Mouse (Mus musculus): ENCODE data around the gene R3hdm2.

The R3hdm2 gene

GRCm38 (mm10) chr10:127380251-127380691 is at the start of gene R3hdm2:
R3hdm2 (plus strand) TSS chr10:127380327.
- DNase-seq (ENCODE audit: low read depth, low spot score): peak; percentile 94

DNA sequence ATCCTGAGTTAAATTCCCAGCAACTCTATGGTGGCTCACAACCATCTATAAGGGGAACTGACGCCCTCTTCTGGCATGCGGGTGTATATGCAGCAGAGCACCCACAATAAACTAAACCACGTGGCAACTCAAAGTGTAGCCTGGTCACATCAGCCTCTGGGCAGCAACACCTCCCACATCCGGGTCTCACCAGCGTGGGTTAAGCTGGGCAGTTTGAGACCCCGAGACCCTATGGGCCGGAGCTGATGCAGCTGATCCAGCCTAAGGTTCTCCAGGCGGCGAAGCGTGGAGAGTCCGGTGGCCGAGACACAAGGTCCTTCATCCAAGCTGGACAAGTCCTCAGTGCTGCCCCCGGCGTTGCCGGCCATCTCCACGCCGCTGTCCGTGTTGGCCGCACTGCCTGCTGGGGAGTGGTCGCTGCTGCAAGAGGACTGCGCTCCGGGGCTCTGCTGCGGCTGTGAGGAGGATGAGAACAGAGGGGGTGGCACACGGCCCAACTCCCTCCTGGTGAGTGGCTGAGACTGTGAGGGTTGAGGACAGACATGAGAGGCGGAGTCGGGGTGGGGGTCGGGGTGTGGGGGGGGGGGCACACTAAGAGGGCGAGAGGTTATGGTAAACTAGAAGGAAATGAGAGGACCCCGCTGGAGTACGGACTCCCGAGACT is 47.8 kb upstream of the R3hdm2 start:
- DNase-seq (ENCODE audit: low read depth, low spot score): no peak

DNA sequence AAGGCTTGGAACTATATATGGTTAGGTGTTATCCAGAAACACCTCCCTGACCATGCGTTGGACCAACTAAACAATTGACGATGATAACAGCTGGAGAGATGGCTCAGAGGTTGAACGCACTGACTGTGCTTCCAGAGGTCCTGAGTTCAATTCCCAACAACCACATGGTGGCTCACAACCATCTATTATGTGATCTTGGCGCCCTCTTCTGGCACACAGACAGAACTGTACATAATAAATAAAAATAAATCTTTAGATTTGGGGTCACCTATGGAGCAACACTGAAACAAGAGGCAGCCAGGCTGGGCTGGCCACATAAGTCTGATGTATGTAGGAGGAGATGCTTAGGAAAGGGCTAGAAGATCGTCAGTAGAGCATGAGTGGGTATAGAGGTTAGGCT is 47.0 kb upstream of the R3hdm2 start:
- no peak for DNase-seq (ENCODE audit: low read depth, low spot score)

DNA sequence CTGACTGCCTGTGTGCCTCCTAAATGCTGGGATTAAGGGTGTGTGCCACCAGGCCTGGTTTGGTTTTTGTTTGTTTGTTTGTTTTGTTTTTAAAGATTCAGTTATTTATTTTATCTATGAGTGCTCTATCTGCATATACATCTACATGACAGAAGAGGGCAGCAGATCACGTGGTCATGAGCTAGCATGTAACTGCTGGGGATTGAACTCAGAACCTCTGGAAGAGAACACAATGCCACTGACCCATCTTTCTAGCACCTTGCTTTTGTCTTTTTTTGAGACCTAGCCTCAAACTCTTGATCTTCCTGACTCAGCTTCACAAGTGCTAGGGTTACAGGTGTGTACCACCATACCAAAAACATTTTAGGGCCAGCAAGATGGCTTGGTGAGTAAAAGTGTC is 44.9 kb upstream of the R3hdm2 start:
- no peak for DNase-seq (ENCODE audit: low read depth, low spot score)

GRCm38 (mm10) chr10:127336952-127337351 is 43.2 kb upstream of the R3hdm2 start:
- DNase-seq (ENCODE audit: low read depth, low spot score): no peak

GRCm38 (mm10) chr10:127337536-127338099 is 42.5 kb upstream of the R3hdm2 start:
- no peak for DNase-seq (ENCODE audit: low read depth, low spot score)

DNA sequence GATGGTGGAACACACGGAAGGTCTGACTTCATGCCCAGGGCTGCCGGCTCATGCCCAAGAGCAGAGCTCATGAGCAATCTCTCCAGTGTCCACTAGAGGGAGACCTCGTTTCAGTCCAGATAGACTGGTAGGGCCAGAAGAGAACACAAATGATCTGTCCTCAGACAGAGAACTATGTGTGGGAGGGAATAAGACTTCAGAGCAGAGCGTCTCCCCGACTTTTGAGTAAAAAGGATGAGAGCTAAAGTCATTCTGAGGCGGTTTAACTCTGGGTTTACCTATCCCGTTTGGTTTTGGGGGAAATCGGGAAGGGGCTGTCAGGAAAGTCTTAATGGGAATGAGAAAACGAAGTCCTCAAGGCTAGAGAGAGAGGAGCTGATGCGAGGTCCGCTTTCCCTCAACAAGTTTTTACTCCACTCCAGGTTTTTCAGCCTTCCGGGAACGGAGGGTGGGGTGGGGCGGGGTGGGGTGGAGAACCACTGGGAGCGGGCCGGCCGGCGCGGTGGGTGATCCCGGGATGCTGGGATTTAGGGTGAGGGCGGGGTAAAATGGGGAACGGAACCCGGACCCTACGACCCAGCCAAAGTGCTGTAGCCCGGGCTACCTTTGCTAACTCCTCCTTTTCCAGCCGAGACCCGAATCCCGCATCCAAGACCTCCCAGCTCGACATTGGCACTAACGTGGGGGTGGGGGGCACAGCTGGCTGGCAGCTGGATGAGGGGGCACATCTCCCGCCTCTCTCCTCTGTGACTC is 41.0 kb upstream of the R3hdm2 start:
- peak; percentile 83 for DNase-seq (ENCODE audit: low read depth, low spot score)

DNA sequence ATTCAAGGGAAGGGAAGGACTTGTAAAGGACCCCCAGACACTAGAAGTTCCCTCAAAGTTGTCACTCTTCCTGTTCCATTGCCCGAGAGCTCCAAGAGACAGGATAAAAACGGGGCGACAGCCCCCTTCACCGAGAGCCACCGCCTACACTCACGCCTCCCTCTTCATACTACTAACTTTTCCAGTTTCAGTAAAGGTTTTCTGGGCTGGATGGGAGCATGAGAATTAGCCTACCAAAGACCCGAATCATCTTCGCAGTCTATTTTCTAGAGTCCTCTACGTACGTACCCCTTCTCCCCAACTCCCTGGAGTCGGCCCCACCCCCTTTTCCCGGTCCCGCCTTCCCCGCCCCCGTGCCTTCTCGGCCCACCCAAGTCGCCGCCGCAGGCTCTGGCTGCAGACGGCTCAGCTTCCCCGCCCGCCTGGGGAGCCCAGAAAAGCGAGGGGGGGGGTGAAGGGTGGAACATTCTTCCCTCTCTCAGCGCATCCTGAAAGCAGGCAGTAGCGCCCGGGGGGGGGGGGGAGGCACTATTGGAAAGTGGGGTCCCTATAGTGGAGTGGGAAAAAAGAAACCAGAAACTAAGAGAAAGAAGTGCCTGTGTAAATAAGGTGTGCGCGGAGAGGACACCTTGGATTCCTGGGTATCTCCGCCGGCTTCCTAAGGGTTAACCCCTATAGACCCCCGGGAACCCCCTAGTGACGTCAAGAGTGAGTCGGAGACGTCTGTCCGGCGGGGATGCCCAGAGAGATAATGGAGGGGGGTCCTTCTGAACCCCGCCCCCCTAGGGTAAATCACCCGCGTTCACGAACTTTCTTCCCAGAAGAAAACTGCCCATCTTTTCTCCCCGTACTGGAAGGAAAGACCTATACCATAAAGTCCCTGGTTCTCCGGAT is 40.2 kb upstream of the R3hdm2 start:
- DNase-seq (ENCODE audit: low read depth, low spot score): no peak

DNA sequence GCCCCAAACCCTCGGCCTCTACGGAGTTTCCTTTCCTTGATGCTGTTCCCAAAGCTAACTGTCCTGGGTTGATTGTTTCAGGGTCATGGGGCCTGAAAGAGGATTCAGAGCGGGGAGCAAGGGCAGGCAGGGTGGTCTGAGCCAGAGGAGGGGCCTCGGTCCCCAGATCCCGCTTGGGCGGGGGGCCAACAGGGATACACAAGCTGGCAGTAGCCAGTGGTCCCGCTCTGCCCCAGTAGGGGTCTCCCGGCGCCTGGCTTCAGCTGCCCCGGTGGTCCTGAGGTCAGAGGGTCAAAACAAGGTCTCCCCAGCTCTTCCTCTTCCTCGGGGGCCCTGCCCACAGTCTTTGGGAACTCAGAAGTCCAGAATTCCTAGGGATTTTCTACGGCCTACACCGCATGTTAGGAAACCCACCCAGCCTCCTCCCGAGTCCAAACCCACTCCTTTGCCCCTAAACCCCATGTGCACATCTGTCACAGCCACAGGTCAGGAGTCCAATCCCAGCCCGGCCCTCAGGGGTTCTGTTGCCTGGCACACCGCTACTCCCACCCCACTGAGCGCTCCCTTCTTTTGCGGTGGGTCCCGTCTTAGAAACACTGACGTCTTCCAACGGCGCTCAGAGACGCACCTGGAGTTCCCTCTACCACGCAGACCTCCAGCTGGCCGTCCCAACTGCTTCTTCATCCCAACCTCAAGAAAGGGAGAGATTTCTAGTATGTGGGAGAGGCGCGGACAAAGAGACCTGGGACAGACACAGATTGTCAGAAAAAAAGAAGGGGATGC is 39.4 kb upstream of the R3hdm2 start:
- no peak for DNase-seq (ENCODE audit: low read depth, low spot score)

- DNase-seq (ENCODE audit: low read depth, low spot score): no peak
These were observed 38.8 kb upstream of the R3hdm2 start for GRCm38 (mm10) chr10:127341360-127341690.

DNA sequence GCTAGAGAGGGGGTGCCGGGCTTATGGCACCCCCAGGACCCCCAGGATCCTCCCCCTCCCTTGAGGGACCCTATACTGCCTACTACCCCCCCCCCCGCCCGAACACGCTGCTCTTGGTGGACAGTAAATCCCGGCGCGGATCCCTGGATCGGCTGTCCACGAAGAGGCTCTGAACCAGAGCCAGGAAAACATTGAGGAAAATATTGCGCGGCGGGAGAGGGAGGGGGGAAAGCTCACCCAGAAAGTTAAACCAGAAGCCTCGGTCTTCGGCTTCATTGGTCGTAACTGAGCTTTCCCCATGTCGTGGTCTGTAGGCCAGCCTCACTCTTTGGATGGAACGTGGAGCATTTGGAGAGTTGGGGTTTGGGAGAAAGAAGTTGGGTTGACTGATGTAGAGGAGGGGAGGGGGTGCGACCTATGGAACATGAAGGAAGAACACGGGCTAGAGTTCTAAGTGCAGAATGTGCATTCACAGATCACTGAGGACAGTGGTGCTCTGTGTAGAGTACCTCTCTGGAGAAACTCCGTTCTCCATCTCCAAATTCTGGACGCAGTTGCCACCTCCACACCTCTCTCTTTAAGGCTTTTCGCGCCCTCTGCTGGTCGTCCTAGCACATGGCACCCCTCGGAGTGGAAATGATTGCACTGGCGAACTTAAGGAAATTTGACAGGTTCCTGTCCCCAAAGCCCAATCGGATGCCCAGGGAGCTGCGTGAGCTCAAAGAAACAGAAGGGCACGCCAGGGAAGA is 38.1 kb upstream of the R3hdm2 start, which contains the start of gene Gli1:
Gene Gli1 (minus strand): TSS at position 84 of the 749 bp plus-strand sequence.
- DNase-seq (ENCODE audit: low read depth, low spot score): peak; percentile 83

DNA sequence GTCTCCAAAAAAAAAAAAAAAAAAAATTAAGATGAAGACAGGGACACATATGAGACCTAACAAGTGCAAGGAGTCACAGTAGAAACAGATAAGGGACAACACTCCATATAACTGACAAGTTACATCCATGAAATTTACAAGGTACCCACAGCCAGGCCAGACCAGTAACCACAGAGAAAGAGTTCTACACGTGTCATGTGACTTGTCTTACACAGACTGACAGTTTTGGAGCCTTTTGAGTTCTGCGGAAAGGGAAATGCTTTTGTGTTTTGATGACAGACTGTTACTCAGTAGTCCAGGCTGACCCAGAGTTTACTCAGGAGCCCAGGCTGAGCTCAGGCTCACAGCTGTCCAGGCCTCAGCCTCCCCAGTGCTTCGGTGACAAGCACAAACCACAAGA is 37.1 kb upstream of the R3hdm2 start:
- no peak for DNase-seq (ENCODE audit: low read depth, low spot score)

DNA sequence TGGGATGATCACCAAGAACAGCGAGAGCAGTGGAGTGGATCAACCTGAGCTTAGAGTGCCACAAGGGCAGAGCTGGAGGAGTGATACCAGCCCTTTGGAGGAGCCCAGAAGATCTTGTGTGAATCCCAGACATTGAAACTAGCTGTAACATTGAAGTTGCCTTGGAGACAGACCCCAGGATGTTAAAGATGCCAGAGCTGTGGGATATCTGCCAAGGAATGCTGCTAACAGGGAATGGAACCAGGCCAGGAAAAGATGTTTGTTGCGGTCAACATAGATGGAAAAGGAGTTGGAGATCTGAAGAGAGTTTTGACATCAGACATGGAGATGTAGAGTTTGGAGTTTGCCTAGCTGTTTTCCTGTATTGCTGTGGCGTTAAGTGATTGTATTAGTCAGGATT is 34.0 kb upstream of the R3hdm2 start:
- no peak for DNase-seq (ENCODE audit: low read depth, low spot score)

- DNase-seq (ENCODE audit: low read depth, low spot score): no peak
These were observed 31.2 kb upstream of the R3hdm2 start for GRCm38 (mm10) chr10:127348957-127349356.

DNA sequence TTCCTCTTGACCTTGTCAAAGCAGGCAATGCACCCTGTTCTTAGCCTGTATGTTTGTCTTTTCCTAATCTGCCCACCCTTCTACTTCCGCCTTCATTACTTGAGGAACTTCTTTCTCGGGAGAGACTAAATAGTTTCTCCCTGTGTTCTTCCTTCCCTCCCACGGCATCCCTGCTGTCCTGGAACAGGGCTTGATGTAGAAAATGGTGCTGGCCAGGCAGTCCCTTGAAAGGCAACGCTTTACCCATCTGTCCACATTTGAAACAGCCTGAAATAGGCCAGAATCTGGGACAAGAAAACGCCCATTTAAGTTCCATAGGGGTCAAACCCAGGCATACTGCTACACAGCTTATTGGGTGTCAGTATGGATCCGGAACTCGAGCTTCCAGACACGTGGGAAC is 30.3 kb upstream of the R3hdm2 start:
- no peak for DNase-seq (ENCODE audit: low read depth, low spot score)

DNA sequence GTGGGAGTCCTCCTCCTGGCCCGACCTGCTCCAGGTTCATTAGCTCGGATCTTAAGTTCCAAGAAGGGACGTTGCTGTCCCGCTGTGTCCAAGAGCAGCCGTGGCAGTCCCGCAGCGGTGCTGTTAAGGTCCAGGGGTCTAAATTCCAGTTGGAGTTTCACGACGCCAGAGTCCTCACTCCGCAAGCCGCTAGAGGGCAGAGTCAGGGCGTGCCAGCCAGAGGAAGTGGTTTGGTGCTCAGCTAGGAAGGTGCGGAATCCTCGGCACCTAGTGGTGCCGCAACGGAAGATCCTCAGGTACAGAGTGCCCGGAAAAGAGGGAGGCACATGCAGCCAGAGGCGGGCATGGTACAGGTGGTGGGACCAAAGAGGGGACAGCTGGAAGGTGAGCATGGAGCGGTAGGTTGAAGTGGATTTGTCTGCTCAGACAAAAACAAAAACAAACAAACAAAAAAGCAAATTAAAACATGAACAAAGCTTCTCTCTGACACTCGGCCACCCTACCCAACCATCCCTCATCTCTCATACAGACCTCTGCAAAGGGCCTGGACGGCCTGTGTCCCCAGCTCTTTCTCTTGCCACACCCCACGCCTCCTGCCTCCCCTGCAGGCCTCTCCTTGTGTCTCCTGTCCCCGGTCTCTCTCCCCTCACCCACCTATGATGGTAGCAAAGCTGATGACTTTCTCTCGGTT is 29.4 kb upstream of the R3hdm2 start:
- peak; percentile 48 for DNase-seq (ENCODE audit: low read depth, low spot score)

DNA sequence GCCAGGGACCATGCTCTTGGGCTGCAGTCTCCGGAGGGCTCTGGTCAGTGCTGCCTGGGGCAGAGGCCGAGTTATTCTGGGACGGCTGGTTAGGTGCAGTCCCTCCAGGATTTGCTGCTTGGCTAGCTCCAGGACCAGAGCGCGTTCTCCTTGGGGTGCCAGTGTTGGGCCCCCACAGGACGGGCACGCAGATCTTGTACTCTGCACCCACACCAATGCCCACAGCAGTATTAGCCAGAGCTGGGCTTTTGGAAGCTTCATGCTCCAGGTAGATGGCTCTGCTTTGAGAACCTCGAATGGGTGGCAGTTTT is 28.9 kb upstream of the R3hdm2 start:
- DNase-seq (ENCODE audit: low read depth, low spot score): no peak

- DNase-seq (ENCODE audit: low read depth, low spot score): no peak
These were observed 28.4 kb upstream of the R3hdm2 start for GRCm38 (mm10) chr10:127351719-127352118.

DNA sequence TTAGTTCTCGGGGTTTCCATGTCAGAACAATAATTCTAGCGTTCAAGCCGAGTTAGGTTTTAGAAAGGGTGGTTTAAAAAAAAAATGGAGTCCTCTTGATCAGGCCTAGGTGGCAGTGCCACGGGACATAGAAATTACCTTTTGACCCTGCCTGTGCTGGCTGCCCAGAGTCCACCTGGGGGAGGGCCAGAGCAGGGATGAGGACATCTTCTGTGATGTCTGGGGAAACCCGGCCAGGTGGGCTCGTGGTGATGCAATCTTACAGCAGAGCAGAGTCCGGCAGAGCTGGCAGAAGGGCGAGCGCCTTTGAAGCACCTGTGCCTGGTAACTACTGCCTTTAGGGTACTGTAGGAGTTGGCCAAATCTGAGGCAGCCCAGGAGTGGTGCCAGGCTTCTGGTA is 27.9 kb upstream of the R3hdm2 start:
- DNase-seq (ENCODE audit: low read depth, low spot score): no peak

GRCm38 (mm10) chr10:127352766-127353165 is 27.4 kb upstream of the R3hdm2 start:
- no peak for DNase-seq (ENCODE audit: low read depth, low spot score)
